Mouse (Mus musculus): Measurements from ENCODE around the gene Obscn. TPM values are rescaled to one million over a fixed set of nuclear protein-coding genes. Genes with fewer than 3 reads are reported as not detected.

Gene Obscn
- total RNA-seq (2021) = 1 to 10 TPM; 2.9 TPM
- long read RNA-seq, partial matches to known transcripts = 0 of 1 reads
- long read RNA-seq, other reads (novel, unspliced or antisense) = 1 of 1 reads

DNA sequence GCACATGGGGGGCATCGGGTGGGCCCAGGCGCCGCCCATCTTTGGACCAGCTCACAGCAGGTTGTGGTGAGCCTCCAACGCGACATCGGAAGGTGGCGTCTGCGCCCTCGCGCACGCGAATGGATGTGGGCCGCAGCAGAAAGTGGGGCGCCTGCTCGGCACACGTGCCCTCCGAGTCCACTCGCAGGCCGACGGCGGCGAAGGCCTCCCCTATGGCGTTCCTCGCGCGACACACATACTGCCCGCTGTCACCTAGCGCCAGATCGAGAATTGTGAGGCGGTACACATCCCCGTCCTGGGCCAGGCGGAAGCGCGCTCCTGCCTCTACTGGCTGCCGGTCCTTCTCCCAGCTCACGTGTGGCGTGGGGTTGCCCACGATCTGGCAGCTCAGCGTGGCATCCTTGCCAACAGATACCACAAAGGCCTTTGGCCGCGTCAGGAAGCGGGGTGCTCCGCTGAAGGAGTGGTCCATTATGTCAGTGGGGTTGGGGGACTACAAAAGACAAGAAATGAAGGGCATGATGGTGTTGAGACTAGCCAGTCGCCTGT lies at the start of gene Obscn:
Gene Obscn, minus strand, starts transcription at position 499 of the 549 bp plus-strand sequence.
- DNase-seq (ENCODE audit: low spot score in 2 of 2) = peak in 1 of 2 experiments; percentile 25

- no peak for DNase-seq (ENCODE audit: low spot score in 2 of 2)
Observed at GRCm38 (mm10) chr11:59185490-59185889, 49.3 kb upstream of the Obscn start.

GRCm38 (mm10) chr11:59183821-59184220 lies 47.6 kb upstream of the Obscn start:
- DNase-seq (ENCODE audit: low spot score in 2 of 2) = peak; percentile 51 to 68

GRCm38 (mm10) chr11:59182864-59183331 lies 46.7 kb upstream of the Obscn start, which contains the start of gene Gjc2:
Gene Gjc2 (minus strand): TSS chr11:59183213.
- DNase-seq (ENCODE audit: low spot score in 2 of 2) = no peak

GRCm38 (mm10) chr11:59176921-59177320 lies 40.7 kb upstream of the Obscn start:
- no peak for DNase-seq (ENCODE audit: low spot score in 2 of 2)

GRCm38 (mm10) chr11:59176475-59176874 lies 40.3 kb upstream of the Obscn start:
- no peak for DNase-seq (ENCODE audit: low spot score in 2 of 2)

DNA sequence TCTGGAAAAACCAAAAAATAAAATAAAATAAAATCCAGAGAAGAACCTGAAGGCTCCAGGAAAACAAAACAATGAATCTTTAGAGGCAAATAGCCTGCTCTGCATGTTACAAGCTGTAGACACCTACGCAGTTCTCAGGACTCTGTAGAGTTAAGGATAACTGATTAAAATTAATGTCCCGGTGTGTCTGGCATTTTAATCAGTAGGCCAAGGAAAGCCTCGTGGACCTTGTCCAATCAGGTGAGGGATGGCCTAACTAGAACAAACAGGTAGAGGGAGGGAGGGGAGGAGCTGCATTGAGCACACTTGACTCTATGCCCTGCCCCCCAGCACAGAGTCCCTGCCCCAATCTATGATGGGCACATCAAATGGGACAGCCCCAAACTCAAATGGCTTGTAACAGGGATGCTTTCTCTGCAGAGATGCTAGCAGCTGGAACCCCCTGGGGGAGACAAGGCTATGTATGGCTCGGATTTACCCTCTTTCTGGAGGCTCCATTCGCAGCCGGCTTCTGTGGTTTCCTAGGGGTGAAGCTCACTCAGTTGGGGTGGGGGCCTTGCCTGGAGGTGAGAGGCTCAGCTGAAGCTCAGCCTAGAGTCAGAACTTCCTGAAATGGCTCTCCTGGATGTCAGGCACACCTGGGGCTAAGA lies 38.1 kb upstream of the Obscn start:
- no peak for DNase-seq (ENCODE audit: low spot score in 2 of 2)

DNA sequence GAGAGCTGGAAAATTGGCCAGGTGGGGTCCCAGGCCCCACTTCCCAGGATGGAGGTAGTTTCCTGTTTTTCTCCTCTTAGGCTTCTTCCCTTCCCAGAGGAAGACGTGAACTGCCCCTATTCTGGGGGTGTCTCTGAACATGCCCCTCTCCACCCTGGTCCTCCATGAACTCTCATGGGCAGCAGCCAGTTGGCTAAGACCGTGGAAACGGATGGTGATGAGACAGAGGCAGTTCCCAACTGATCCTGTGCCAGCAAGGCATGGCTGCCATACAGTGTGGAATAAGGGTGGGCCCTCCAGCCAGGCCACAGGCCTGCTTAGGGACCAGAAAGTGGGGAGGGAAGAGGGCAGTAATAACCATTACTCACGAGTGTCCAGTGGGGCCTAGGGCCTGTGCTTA lies 34.3 kb upstream of the Obscn start:
- DNase-seq (ENCODE audit: low spot score in 2 of 2) = no peak

DNA sequence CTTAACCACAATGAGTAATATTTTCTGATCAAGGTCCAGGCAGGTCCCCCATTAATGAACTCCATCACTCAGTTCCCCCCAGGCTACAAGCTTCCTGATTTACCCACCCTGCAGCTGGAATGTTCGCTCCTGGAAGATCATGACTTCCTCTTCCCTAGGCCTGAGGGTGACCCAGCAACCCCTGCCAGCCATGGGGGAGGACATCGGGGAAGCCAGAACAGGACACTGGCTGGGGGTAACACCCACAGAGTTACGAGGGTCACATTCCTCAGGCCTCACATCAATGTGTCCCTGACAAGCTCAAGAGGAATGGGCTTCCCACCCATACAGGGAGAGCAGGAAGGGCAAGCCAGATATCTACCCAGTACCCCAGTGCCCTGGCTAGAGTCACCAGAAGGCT lies 33.6 kb upstream of the Obscn start:
- no peak for DNase-seq (ENCODE audit: low spot score in 2 of 2)

- no peak for DNase-seq (ENCODE audit: low spot score in 2 of 2)
Observed at GRCm38 (mm10) chr11:59165616-59166241, 29.5 kb upstream of the Obscn start.

GRCm38 (mm10) chr11:59164384-59164783 lies 28.2 kb upstream of the Obscn start:
- DNase-seq (ENCODE audit: low spot score in 2 of 2) = no peak

- DNase-seq (ENCODE audit: low spot score in 2 of 2) = peak; percentile 96 to 97
Observed at GRCm38 (mm10) chr11:59163255-59164236, 27.3 kb upstream of the Obscn start, which contains the start of gene Iba57. Gene Iba57 (minus strand): TSS chr11:59163739.

GRCm38 (mm10) chr11:59162443-59163254 lies 26.4 kb upstream of the Obscn start:
- DNase-seq (ENCODE audit: low spot score in 2 of 2) = no peak

- DNase-seq (ENCODE audit: low spot score in 2 of 2) = no peak
Observed at GRCm38 (mm10) chr11:59161398-59161797, 25.2 kb upstream of the Obscn start.

DNA sequence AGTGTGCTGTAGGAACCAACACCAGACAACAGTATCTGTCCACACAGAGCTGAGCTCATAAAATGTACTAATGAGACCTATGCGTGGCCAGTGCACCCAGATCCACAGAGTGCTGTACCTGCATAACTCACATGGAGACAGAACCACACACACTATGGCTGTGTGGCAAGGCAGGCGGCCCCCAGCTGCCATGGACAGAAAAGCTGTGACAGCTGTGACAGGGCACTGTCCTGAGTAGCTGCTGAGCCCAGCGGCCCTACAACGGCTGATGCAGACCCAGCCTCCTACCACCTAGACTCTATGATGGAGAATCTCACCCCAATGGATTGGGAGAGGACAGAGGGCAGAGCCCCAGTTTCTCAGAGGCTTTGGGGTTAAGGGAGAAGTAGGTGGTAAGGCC lies 23.4 kb upstream of the Obscn start:
- no peak for DNase-seq (ENCODE audit: low spot score in 2 of 2)

GRCm38 (mm10) chr11:59159099-59159498 lies 22.9 kb upstream of the Obscn start:
- no peak for DNase-seq (ENCODE audit: low spot score in 2 of 2)

DNA sequence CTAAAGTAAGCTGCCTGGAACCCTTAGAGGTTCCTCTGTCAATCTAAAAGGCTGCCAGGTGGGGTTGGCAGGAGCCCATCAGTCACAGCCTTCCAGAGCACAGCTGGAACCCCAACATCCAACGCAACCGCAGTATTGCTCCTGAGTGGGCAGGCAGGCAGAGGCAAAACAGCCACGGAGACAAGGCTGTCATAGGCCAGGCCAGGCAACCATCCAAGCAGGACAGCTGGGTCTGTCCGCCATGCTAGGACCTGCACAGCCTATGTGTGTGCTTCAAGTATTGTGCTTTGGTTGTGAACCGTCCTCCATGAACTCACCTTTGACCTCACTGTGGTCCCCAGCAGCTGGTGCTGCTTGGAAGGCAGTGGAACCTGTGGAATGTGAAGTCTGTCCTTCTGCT lies 19.7 kb upstream of the Obscn start:
- DNase-seq (ENCODE audit: low spot score in 2 of 2) = no peak

DNA sequence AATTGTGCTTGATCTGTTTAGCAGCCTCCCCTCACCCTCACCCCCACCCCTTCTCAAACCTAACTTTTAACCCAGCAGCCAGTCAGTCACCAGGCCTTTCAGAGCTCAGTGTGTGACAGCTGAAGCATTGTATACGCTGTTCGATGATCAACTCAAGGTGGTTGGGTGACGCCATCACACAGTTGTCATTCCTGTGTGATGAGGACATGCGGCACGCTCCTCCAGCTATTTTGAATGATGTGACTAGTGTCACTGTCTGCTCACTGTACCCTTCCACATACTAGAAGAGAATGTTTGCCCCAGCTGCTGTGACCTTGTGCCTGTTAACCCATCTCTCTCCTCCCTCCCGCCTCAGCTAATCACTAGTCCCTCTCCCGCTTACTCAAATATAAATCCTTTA lies 18.0 kb upstream of the Obscn start:
- no peak for DNase-seq (ENCODE audit: low spot score in 2 of 2)

DNA sequence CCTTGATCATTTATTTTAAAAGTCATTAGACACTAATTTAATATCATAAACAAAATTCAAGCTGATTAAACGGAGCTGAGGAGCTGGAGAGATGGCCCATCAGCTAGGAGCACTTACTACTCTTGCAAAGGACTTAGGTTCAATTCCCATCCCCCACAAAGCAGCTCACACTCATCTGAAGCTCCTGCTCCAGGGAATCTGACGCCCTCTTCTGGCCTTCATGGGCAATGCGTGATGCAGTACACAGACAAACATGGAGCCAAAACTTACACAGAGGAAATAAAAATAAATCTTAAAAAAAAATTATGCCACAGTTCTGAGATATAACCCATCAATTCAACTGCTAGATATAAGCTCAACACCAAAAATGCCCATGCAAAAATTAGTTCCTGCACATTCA lies 15.5 kb upstream of the Obscn start:
- DNase-seq (ENCODE audit: low spot score in 2 of 2) = no peak

GRCm38 (mm10) chr11:59149302-59149701 lies 13.1 kb upstream of the Obscn start:
- no peak for DNase-seq (ENCODE audit: low spot score in 2 of 2)
